12 mouse cellular contexts compared by ENCODE assay signal in genomic region chr11:115377854-115378253, GRCm38 (mm10).
"Had no signal": no experiment of that assay in that cellular context is flagged by ENCODE, and none has a peak within 500 bp of the region (broad histone marks: within the 10 kb centered on the region; RNA-seq: fewer than 3 reads in every experiment).

No protein-coding gene starts in this region.

- ATAC-seq: midbrain, embryonic 13.5 days had no signal

- H3K9me3 ChIP-seq: midbrain, embryonic 13.5 days; stomach, embryonic 15.5 days had no signal

- H3K4me3 ChIP-seq: limb, embryonic 12.5 days; midbrain, embryonic 13.5 days; stomach, embryonic 15.5 days had no signal

- H3K4me2 ChIP-seq: limb, embryonic 12.5 days; midbrain, embryonic 13.5 days; stomach, embryonic 15.5 days had no signal

- H3K9ac ChIP-seq: limb, embryonic 12.5 days; midbrain, embryonic 13.5 days; stomach, embryonic 15.5 days had no signal

- DNase-seq: kidney, adult 11 months; kidney, adult 9 months; kidney, postnatal 10 days; layer of hippocampus, adult 9-11 months; layer of hippocampus, postnatal 36 days; liver; lung, postnatal 36 days; right cerebral cortex, postnatal 14 days; thymus, postnatal 4 days had no signal

- H3K27ac ChIP-seq: limb, embryonic 12.5 days; midbrain, embryonic 13.5 days; stomach, embryonic 15.5 days had no signal

- H3K36me3 ChIP-seq: limb, embryonic 12.5 days; midbrain, embryonic 13.5 days; stomach, embryonic 15.5 days had no signal
